Mouse (Mus musculus) midbrain, embryonic 10.5 days (tissue): ENCODE data around the gene Rhobtb1. TPM values are rescaled to one million over a fixed set of nuclear protein-coding genes. Genes with fewer than 3 reads are reported as not detected.

Source experiments
- DNase-seq: peaks from one replicate; pipeline ENCODE4 v3.0.0-alpha.2; 2017; ENCODE audit warnings: low spot score
- H3K27ac ChIP-seq: fragments of 300-500 bp; sonication (generic); replicated peaks from 2 replicates; pipeline ENCODE4 v1.5.1; 2016; ENCODE audit warnings: mild to moderate bottlenecking
- H3K27me3 ChIP-seq: fragments of 300-500 bp; sonication (generic); 2 replicates; pipeline ENCODE4 v1.6.1; 2016; ENCODE audit warnings: low read depth, mild to moderate bottlenecking; ENCODE audit not compliant: poor library complexity, severe bottlenecking
- H3K36me3 ChIP-seq: fragments of 300-500 bp; sonication (generic); 2 replicates; pipeline ENCODE4 v1.6.1; 2016; ENCODE audit warnings: mild to moderate bottlenecking, moderate library complexity
- H3K4me1 ChIP-seq: fragments of 300-500 bp; sonication (generic); 2 replicates; pipeline ENCODE4 v1.6.1; 2016
- H3K4me3 ChIP-seq: fragments of 300-500 bp; sonication (generic); 2 replicates; pipeline ENCODE4 v1.5.1; 2016; ENCODE audit warnings: mild to moderate bottlenecking, moderate library complexity
- H3K9me3 ChIP-seq: fragments of 300-500 bp; sonication (generic); replicated peaks from 2 replicates; pipeline ENCODE4 v1.6.1; 2016; ENCODE audit warnings: mild to moderate bottlenecking
- WGBS: fragments of 180-500 bp; shearing (Covaris S2); methylation state at CpG from one replicate; pipeline ENCODE4 v1.1.7; 2016; 5-methylcytosine and 5-hydroxymethylcytosine counted together
- polyA plus RNA-seq: library from polyadenylated mRNA; unstranded; fragments of >200 nt; fragmentation: Nextera tagmentation; extraction: Ambion mirVana; gene quantifications from 2 replicates; pipeline ENCODE4 v1.2.1, GENCODE M21; 2016

Gene Rhobtb1
- polyA plus RNA-seq, 1 experiment from 2014 or later: 12.6 TPM

DNA sequence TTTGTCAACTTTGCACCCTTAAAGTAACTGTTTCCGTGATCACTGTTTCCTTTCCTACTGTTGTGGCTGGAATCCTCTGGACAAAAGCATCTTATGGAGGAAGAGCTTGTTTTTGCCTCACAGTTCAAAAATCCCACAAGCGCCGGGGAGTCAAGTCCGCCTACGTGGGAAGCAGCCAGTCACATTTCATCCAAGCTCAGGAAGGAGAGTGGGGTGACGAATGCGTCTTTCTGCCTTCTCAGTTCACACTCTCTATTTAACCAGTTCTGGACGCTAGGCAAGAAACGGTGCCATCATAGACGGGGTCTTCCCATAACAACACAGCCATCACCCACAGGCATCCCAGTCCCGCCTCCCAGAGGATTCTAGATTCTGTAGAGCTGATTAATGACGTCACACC lies 15.3 kb downstream of the Rhobtb1 start:
- Histone ChIP-seq H3K9me3 (no peaks in the 10 kb centered on the region; the same call in 1 of the 2 replicates), H3K4me1 (no peaks in the 10 kb centered on the region), H3K4me3 (no peak overlapping the region), H3K27ac (no peak overlapping the region), H3K27me3 (no peaks in the 10 kb centered on the region), H3K36me3 (no peaks in the 10 kb centered on the region)
- DNase-seq: no peak
- WGBS: 86% methylated on average over 12 of the region's 12 CpGs

DNA sequence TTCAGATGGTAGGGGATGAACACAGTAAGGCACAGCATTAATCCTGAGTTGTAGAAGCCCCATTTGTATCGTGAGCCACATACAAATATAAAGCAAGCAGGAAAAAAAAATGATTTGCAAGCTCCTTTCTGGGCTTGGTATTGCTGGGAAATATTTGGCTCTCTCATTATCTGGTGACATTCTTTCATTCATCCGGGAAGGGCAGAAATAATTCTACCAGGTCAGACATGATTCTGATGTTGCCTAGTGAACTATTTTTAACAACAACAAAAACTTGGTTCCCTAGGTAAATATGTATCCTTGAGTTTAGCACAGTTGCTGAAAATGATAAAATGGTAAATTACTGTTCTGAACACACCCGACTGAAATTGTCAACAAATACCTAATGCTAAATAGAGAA lies 21.2 kb downstream of the Rhobtb1 start:
- 88% methylated on average over 3 of the region's 3 CpGs for WGBS
- Histone ChIP-seq H3K4me1 (no peaks in the 10 kb centered on the region), H3K9me3 (no peaks in the 10 kb centered on the region), H3K4me3 (no peak overlapping the region), H3K36me3 (no peaks in the 10 kb centered on the region), H3K27me3 (no peaks in the 10 kb centered on the region), H3K27ac (no peak overlapping the region)
- no peak for DNase-seq

DNA sequence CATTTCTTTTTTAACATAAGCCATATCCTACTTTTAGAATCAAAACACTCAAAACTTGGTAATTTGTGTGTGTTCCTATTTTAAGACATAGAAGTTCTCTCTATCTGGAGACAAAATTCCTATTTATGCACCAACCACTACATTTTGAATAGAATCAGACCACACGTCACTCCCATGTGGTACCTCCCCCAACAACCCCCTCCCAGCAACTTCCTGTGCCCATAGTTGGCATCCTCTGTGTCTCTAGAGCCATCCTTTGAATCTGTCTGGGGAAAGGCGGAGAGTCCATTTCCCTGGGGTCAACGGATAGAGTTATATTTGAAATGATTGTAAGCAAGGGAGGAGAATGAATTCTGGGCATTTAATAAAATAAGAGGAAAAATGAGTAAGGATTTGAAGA lies 24.9 kb downstream of the Rhobtb1 start:
- no peak overlapping the region for H3K27ac ChIP-seq
- no peaks in the 10 kb centered on the region for H3K4me1 ChIP-seq
- H3K4me3 ChIP-seq: no peak overlapping the region
- H3K27me3 ChIP-seq: no peaks in the 10 kb centered on the region
- 75% methylated on average over 3 of the region's 3 CpGs for WGBS
- DNase-seq: no peak
- 0 out of 2 replicates have a peak, but pooled peaks cover 6% of the 10 kb centered on the region for H3K9me3 ChIP-seq
- H3K36me3 ChIP-seq: no peaks in the 10 kb centered on the region

DNA sequence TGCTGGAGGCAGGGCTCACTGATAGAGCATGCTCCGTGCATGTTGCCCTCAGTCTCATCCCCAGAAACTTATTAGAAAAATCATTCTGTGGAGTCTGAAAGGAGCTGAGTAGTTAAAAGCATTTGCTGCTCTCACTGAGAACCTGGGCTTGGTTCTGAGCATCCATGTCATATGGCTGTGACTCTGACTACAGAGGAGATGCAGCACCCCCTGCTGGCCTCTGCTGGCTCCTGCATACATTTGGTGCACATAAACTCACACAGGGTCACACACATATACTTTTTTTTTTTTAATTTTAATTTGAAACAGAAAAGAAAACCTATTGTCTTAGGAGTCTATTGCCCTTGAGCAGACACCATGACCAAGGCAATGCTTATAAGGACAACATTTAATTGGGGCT lies 28.1 kb downstream of the Rhobtb1 start:
- H3K27ac ChIP-seq: no peak overlapping the region
- H3K4me1 ChIP-seq: no peaks in the 10 kb centered on the region
- no peak overlapping the region for H3K4me3 ChIP-seq
- DNase-seq: no peak
- no peaks in the 10 kb centered on the region for H3K36me3 ChIP-seq
- 92% methylated on average over 1 of the region's 1 CpGs for WGBS
- no peaks in the 10 kb centered on the region for H3K27me3 ChIP-seq
- 0 out of 2 replicates have a peak, but pooled peaks cover 8% of the 10 kb centered on the region for H3K9me3 ChIP-seq

DNA sequence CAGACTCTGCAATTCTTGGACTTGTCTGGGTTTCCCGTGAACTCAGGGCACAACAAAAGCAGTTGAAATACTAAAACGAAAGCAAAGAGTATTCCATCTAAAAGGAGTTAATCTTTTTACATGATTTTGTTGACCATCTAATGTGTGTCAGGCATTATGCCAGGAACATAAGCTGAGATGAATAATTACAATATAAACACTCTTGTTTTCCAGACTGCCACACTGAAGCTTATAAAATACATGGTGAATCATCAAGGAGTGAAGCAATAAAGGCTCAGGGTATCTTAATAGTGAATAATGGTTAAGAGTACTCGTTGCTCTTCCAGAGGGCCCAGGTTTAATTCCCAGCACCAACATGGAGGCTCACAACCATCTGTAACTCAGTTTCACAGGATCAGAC lies 29.8 kb downstream of the Rhobtb1 start:
- Histone ChIP-seq H3K9me3 (0 out of 2 replicates have a peak, but pooled peaks cover 8% of the 10 kb centered on the region), H3K27ac (no peak overlapping the region), H3K4me1 (no peaks in the 10 kb centered on the region), H3K36me3 (no peaks in the 10 kb centered on the region), H3K4me3 (no peak overlapping the region), H3K27me3 (no peaks in the 10 kb centered on the region)
- no peak for DNase-seq
- 84% methylated on average over 3 of the region's 3 CpGs for WGBS

DNA sequence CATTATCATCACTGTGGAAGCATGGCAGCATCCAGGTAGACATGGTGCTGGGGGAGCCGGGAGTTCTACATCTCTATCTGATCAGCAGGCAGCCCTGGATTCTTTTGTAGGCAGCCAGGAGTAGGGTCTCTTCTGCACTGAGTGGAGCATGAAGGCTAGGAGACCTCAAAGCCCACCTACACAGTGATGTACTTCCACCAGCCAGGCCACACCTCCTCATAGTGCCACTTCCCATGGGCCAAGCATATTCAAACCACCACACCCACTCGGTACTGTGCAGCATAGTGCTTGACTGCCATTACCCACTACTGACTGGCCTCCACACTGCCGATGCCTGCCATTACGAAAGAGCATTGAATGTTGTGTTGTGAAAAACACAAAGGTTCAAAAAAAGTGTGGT lies 33.7 kb downstream of the Rhobtb1 start:
- Histone ChIP-seq H3K27ac (no peak overlapping the region), H3K9me3 (0 out of 2 replicates have a peak, but pooled peaks cover 2% of the 10 kb centered on the region), H3K36me3 (no peaks in the 10 kb centered on the region), H3K4me1 (no peaks in the 10 kb centered on the region), H3K27me3 (no peaks in the 10 kb centered on the region), H3K4me3 (no peak overlapping the region)
- no peak for DNase-seq
- 92% methylated on average over 4 of the region's 4 CpGs for WGBS

DNA sequence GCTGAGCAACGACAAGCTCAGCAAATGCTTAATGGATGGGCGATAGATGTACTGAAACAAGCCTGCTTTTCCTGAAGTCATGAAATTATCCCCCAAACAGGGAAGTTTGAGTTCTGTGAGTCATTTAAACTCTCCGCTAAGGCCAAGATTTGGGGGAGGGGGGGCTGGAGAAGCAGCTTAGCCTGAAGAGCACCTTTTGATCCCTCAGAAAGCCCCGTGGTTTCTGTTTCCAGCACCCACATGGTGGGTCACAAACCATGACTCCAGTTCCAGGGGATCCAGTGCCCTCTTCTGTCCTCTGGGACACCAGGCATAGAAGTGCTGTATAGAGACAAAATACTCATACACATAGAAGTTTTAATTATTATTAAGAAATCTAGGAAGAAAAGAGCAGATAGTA lies 34.2 kb downstream of the Rhobtb1 start:
- Histone ChIP-seq H3K36me3 (no peaks in the 10 kb centered on the region), H3K9me3 (0 out of 2 replicates have a peak, but pooled peaks cover 2% of the 10 kb centered on the region), H3K27me3 (no peaks in the 10 kb centered on the region), H3K27ac (no peak overlapping the region), H3K4me3 (no peak overlapping the region), H3K4me1 (no peaks in the 10 kb centered on the region)
- 82% methylated on average over 4 of the region's 4 CpGs for WGBS
- no peak for DNase-seq

DNA sequence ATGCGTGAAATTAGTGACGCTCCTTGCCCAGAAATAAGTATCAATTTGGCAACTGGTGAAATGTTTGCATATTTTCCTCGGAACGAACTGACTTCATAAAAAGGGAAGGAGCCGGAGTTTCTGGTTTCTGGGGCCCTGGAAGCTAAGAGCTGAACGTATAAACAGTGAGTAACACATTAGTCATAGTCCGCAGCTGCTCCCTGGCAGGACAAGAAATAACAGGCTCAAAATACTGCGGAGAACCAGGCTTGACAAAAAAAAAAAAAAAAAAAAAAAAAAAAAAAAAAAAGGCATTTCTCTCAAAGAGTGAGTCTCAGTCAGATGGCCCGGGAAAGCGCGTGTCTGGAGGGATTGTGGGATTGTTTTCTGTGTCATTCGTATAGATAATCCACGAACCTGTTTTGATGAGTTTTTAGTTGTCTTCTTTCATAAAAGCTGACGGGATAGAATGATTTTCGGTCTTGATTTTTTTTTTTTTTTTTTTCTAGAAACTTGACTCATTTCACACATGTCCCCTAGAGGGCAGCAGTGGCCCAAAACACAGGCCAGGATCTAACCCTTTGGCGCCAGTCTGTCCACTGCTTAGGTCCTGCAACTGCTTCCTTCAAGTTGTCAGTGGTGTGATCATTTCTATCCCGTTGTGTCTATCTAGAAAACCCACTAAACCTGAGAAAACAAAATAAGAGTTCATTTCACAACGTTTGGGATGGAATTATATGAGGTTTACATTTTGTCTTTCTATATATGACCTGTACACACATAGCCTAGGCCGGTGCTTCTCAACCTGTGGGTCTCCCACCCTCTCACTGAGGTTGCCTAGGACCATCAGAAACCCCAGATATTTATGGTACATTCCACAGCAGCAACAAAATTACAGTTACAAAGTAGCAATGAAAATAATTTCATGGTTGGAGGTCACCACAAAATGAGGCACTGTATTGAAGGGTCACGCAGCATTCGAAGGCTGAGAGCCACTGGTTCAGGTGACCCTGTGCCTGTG lies 35.0 kb downstream of the Rhobtb1 start:
- Histone ChIP-seq H3K9me3 (0 out of 2 replicates have a peak, but pooled peaks cover 2% of the 10 kb centered on the region), H3K4me3 (peak overlapping the region; percentile 38), H3K27ac (no peak overlapping the region), H3K4me1 (no peaks in the 10 kb centered on the region), H3K27me3 (no peaks in the 10 kb centered on the region), H3K36me3 (no peaks in the 10 kb centered on the region)
- peak; percentile 60 for DNase-seq
- WGBS: 38% methylated on average over 21 of the region's 21 CpGs

DNA sequence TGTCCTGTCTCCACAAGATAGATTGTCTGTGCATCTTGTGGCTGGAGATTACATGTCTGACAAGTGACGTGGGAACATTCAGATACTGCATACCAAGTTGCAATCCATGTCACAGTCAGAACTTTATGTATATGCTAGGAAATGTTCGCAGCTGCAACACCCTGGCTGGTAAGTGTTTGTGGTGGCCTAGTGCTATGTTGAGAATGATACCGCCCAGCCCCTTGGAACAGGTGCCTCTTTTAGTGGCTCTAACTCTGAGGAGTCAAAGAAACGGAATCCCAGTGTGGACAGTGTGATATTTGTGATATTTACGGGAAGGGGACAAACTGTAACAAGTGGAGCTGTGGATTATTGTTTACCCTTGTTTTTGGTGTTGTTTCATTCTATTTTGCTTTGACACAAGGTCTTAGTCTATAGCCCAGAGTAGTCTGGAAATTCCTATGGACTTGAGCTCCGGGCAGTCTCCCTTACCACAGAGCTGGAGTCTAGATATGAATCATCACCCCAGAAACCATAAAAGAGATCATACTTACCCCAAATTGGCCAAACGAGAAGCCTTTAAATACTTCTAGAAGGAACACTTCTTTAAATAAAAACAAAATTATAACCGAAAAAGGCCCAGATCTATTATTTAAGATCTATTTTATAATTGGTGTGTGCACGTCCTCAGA lies 36.7 kb downstream of the Rhobtb1 start:
- 86% methylated on average over 9 of the region's 9 CpGs for WGBS
- 0 out of 2 replicates have a peak, but pooled peaks cover 2% of the 10 kb centered on the region for H3K9me3 ChIP-seq
- H3K36me3 ChIP-seq: no peaks in the 10 kb centered on the region
- no peak overlapping the region for H3K27ac ChIP-seq
- no peak overlapping the region for H3K4me3 ChIP-seq
- no peaks in the 10 kb centered on the region for H3K27me3 ChIP-seq
- H3K4me1 ChIP-seq: no peaks in the 10 kb centered on the region
- no peak for DNase-seq

DNA sequence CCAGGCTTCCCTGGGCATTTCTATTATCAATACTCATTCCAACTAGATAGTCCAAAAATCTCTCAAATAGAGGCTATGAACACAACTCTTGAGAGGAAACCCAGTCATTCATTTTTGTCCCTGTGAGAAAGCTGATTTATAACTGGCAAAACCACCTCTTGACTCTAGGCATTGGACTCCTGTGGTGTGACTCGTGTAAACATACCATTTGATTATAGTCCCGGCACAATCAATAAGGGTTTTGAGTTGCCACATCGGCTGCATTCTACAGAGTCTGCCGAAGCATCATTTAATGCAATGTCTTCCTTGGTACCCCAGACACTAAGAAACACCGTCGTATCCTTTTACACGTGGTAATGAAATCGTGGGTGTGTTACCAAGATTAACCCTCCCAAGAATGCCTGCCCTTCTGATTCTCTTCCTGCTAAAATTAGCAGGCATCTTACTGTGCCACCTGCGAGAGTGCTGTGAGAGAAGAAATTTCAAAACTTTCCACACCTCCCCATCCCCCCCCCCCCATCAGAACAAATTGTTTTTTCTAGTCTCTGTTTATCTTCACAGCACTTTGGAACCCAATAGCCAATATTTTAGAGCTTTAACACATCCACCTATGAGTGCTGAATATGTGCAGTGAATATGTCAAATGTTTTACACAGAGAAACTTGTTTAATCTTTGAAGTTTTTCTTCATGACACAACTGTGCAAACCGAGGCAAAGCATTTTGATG lies 39.4 kb downstream of the Rhobtb1 start:
- no peak overlapping the region for H3K27ac ChIP-seq
- no peak for DNase-seq
- H3K4me3 ChIP-seq: no peak overlapping the region
- whole genome bisulfite sequencing: 86% methylated on average over 10 of the region's 10 CpGs
- H3K36me3 ChIP-seq: no peaks in the 10 kb centered on the region
- no peaks in the 10 kb centered on the region for H3K4me1 ChIP-seq
- no peaks in the 10 kb centered on the region for H3K9me3 ChIP-seq
- H3K27me3 ChIP-seq: no peaks in the 10 kb centered on the region

DNA sequence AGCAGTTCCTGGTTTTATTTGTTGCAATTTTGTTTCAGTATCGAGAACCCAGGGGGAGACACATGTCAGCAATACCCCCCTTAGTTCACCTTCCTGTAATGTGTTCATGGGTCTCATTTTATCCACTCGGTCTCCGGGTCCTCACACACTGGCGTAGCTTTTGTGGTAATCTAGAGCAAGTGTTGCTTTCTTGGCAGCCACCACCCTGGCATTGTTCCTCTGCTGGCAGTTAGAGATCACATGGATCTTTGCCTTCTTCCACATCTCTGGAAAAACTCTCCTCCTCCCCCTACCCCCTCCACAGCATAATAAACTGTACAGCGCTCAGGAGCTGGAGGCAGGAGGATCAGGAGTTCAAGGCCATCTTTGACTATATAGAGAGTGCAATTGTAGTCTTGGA lies 41.0 kb downstream of the Rhobtb1 start:
- Histone ChIP-seq H3K9me3 (no peaks in the 10 kb centered on the region), H3K4me3 (no peak overlapping the region), H3K27ac (no peak overlapping the region), H3K36me3 (no peaks in the 10 kb centered on the region), H3K27me3 (no peaks in the 10 kb centered on the region), H3K4me1 (no peaks in the 10 kb centered on the region)
- DNase-seq: no peak
- 91% methylated on average over 5 of the region's 5 CpGs for WGBS

DNA sequence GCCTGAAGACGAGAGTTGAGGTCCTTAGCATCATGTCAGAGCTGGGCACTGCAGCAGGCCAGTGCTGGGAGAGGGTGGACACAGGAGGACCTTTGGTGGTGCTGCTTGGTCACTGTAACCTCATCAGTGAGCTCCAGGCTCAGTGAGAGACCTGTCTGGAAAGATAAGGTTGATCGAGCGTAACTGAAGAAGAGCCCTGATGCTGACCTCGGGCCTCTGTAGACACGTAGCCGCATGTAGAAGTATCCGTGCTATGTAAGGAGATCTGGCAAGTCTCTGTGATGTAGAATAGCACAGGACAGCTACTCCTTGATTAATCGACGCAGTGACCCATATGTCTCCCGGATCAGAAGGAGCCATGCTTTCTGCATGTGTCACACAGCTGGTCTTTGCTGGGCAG lies 42.5 kb downstream of the Rhobtb1 start:
- no peaks in the 10 kb centered on the region for H3K9me3 ChIP-seq
- H3K4me1 ChIP-seq: no peaks in the 10 kb centered on the region
- no peak overlapping the region for H3K4me3 ChIP-seq
- WGBS: 91% methylated on average over 10 of the region's 10 CpGs
- H3K27me3 ChIP-seq: no peaks in the 10 kb centered on the region
- no peak for DNase-seq
- H3K27ac ChIP-seq: no peak overlapping the region
- H3K36me3 ChIP-seq: no peaks in the 10 kb centered on the region
